Mouse (Mus musculus) hindbrain, embryonic 14.5 days (tissue): Measurements from ENCODE around the gene Lrrfip2. TPM values are rescaled to one million over a fixed set of nuclear protein-coding genes. Genes with fewer than 3 reads are reported as not detected.

Experiments
- ATAC-seq: fragments of 200-750 bp; cut with Nextera tagmentation; 2 replicates; pipeline ENCODE4 v1.8.0; 2017; ENCODE audit warnings: moderate number of reproducible peaks, mild to moderate bottlenecking, moderate TSS enrichment, moderate library complexity; ENCODE audit not compliant: low FRiP score
- DNase-seq: peaks from one replicate; pipeline ENCODE4 v3.0.0-alpha.2; 2015; ENCODE audit warnings: low spot score
- H3K27ac ChIP-seq: fragments of 300-500 bp; sonication (generic); 2 replicates; pipeline ENCODE4 v1.5.1; 2014; ENCODE audit warnings: mild to moderate bottlenecking, moderate library complexity
- H3K27me3 ChIP-seq: fragments of 300-500 bp; sonication (generic); 2 replicates; pipeline ENCODE4 v1.6.1; 2014; ENCODE audit warnings: mild to moderate bottlenecking, low read length, mixed read lengths; ENCODE audit not compliant: control insufficient read depth, insufficient read depth
- H3K36me3 ChIP-seq: fragments of 300-500 bp; sonication (generic); replicated peaks from 2 replicates; pipeline ENCODE4 v1.6.1; 2014; ENCODE audit not compliant: control insufficient read depth, insufficient read depth
- H3K4me1 ChIP-seq: fragments of 300-500 bp; sonication (generic); replicated peaks from 2 replicates; pipeline ENCODE4 v1.6.1; 2014; ENCODE audit warnings: antibody characterized with exemption, low read length, mixed read lengths; ENCODE audit not compliant: control insufficient read depth, insufficient read depth
- H3K4me2 ChIP-seq: fragments of 300-500 bp; sonication (generic); replicated peaks from 2 replicates; pipeline ENCODE4 v1.6.1; 2014; ENCODE audit warnings: mild to moderate bottlenecking, moderate library complexity
- H3K4me3 ChIP-seq: fragments of 300-500 bp; sonication (generic); replicated peaks from 2 replicates; pipeline ENCODE4 v1.5.1; 2014; ENCODE audit warnings: mild to moderate bottlenecking, low read length
- H3K9ac ChIP-seq: fragments of 300-500 bp; sonication (generic); 2 replicates; pipeline ENCODE4 v1.6.1; 2014
- H3K9me3 ChIP-seq: fragments of 300-500 bp; sonication (generic); 2 replicates; pipeline ENCODE4 v1.6.1; 2016; ENCODE audit warnings: low read length; ENCODE audit not compliant: control insufficient read depth
- WGBS: fragments of 180-500 bp; shearing (Covaris S2); extraction: QIAGEN DNeasy Blood & Tissue Kit; methylation state at CpG from one replicate; pipeline ENCODE4 v1.1.7; 2014; 5-methylcytosine and 5-hydroxymethylcytosine counted together
- polyA plus RNA-seq: library from polyadenylated mRNA; unstranded; fragments of >200 nt; fragmentation: Nextera tagmentation; extraction: Ambion mirVana; gene quantifications from 2 replicates; pipeline ENCODE4 v1.2.1, GENCODE M21; 2014

Lrrfip2 gene
- polyA plus RNA-seq, 1 experiment from 2014 or later = 40.5 TPM

- Histone ChIP-seq H3K4me3 (no peak overlapping the region), H3K4me1 (no peaks in the 10 kb centered on the region), H3K36me3 (peaks cover 26% of the 10 kb centered on the region), H3K9me3 (no peaks in the 10 kb centered on the region), H3K27ac (no peak overlapping the region), H3K9ac (no peak overlapping the region), H3K4me2 (no peak overlapping the region), H3K27me3 (no peaks in the 10 kb centered on the region)
- DNase-seq (no peak), ATAC-seq (no peak)
- WGBS = 96% methylated on average over 4 of the region's 4 CpGs
Observed at GRCm38 (mm10) chr9:111197712-111198111, 80.3 kb downstream of the Lrrfip2 start.

- Histone ChIP-seq H3K4me2 (no peak overlapping the region), H3K4me3 (no peak overlapping the region), H3K27me3 (no peaks in the 10 kb centered on the region), H3K36me3 (peaks cover 26% of the 10 kb centered on the region), H3K4me1 (no peaks in the 10 kb centered on the region), H3K27ac (no peak overlapping the region), H3K9me3 (no peaks in the 10 kb centered on the region), H3K9ac (no peak overlapping the region)
- no peak for DNase-seq
- WGBS = 89% methylated on average over 1 of the region's 1 CpGs
- no peak for ATAC-seq
Observed at GRCm38 (mm10) chr9:111198332-111198731, 80.9 kb downstream of the Lrrfip2 start.

GRCm38 (mm10) chr9:111200208-111200607, 82.8 kb downstream of the Lrrfip2 start:
- no peak overlapping the region for H3K9ac ChIP-seq
- no peak overlapping the region for H3K4me2 ChIP-seq
- ATAC-seq (no peak), DNase-seq (no peak)
- peaks cover 33% of the 10 kb centered on the region for H3K36me3 ChIP-seq
- H3K4me1 ChIP-seq = no peaks in the 10 kb centered on the region
- H3K27me3 ChIP-seq = no peaks in the 10 kb centered on the region
- H3K4me3 ChIP-seq = no peak overlapping the region
- H3K9me3 ChIP-seq = no peaks in the 10 kb centered on the region
- no peak overlapping the region for H3K27ac ChIP-seq

GRCm38 (mm10) chr9:111204601-111205375, 87.4 kb downstream of the Lrrfip2 start:
- Histone ChIP-seq H3K27me3 (no peaks in the 10 kb centered on the region), H3K4me1 (no peaks in the 10 kb centered on the region), H3K36me3 (peaks cover 53% of the 10 kb centered on the region), H3K4me3 (no peak overlapping the region), H3K4me2 (no peak overlapping the region), H3K9ac (no peak overlapping the region), H3K27ac (no peak overlapping the region), H3K9me3 (no peaks in the 10 kb centered on the region)
- ATAC-seq = no peak
- DNase-seq = no peak
- WGBS = 82% methylated on average over 9 of the region's 9 CpGs

- Histone ChIP-seq H3K27ac (no peak overlapping the region), H3K4me1 (no peaks in the 10 kb centered on the region), H3K4me3 (no peak overlapping the region), H3K27me3 (no peaks in the 10 kb centered on the region), H3K4me2 (no peak overlapping the region), H3K9ac (no peak overlapping the region), H3K9me3 (no peaks in the 10 kb centered on the region), H3K36me3 (peaks cover 43% of the 10 kb centered on the region)
- 48% methylated on average over 3 of the region's 3 CpGs for WGBS
- no peak for DNase-seq
- no peak for ATAC-seq
Observed at GRCm38 (mm10) chr9:111207683-111208082, 90.3 kb downstream of the Lrrfip2 start.

GRCm38 (mm10) chr9:111208185-111208584, 90.8 kb downstream of the Lrrfip2 start:
- H3K27ac ChIP-seq = no peak overlapping the region
- H3K9me3 ChIP-seq = no peaks in the 10 kb centered on the region
- H3K4me2 ChIP-seq = no peak overlapping the region
- no peak for DNase-seq
- no peak overlapping the region for H3K4me3 ChIP-seq
- H3K4me1 ChIP-seq = no peaks in the 10 kb centered on the region
- no peak overlapping the region for H3K9ac ChIP-seq
- 98% methylated on average over 3 of the region's 3 CpGs for WGBS
- peaks cover 43% of the 10 kb centered on the region for H3K36me3 ChIP-seq
- no peak for ATAC-seq
- no peaks in the 10 kb centered on the region for H3K27me3 ChIP-seq

GRCm38 (mm10) chr9:111209158-111209699, 91.8 kb downstream of the Lrrfip2 start:
- Histone ChIP-seq H3K4me1 (no peaks in the 10 kb centered on the region), H3K9ac (no peak overlapping the region), H3K4me3 (no peak overlapping the region), H3K27me3 (no peaks in the 10 kb centered on the region), H3K36me3 (peaks cover 51% of the 10 kb centered on the region), H3K4me2 (no peak overlapping the region), H3K9me3 (no peaks in the 10 kb centered on the region), H3K27ac (no peak overlapping the region)
- ATAC-seq (no peak), DNase-seq (no peak)
- WGBS = 95% methylated on average over 7 of the region's 7 CpGs

- Histone ChIP-seq H3K36me3 (peaks cover 54% of the 10 kb centered on the region), H3K4me2 (no peak overlapping the region), H3K27me3 (no peaks in the 10 kb centered on the region), H3K27ac (no peak overlapping the region), H3K9ac (no peak overlapping the region), H3K9me3 (no peaks in the 10 kb centered on the region), H3K4me3 (no peak overlapping the region), H3K4me1 (no peaks in the 10 kb centered on the region)
- DNase-seq = no peak
- WGBS = 90% methylated on average over 4 of the region's 4 CpGs
- ATAC-seq = no peak
Observed at GRCm38 (mm10) chr9:111210412-111210811, 93.0 kb downstream of the Lrrfip2 start.

GRCm38 (mm10) chr9:111211122-111212041, 94.0 kb downstream of the Lrrfip2 start:
- Histone ChIP-seq H3K4me1 (no peaks in the 10 kb centered on the region), H3K27me3 (no peaks in the 10 kb centered on the region), H3K9ac (no peak overlapping the region), H3K36me3 (peaks cover 54% of the 10 kb centered on the region), H3K9me3 (no peaks in the 10 kb centered on the region), H3K27ac (no peak overlapping the region), H3K4me3 (no peak overlapping the region), H3K4me2 (no peak overlapping the region)
- WGBS = 85% methylated on average over 10 of the region's 10 CpGs
- DNase-seq (no peak), ATAC-seq (no peak)
